In genomic region chr17:27908206-27908887, GRCm38 (mm10) we compare ENCODE assay signal across 8 mouse cellular contexts. TPM values are rescaled to one million over a fixed set of nuclear protein-coding genes. Genes with fewer than 3 reads are reported as not detected.
DNase-seq lines count a peak whose midpoint lies in the region; ATAC-seq and TF ChIP-seq lines count a peak whose summit lies in the region.

No protein-coding gene starts in this region.

- TF ChIP-seq POLR2A in cerebellum, adult 2 months (IDR thresholded peaks at IDR 0.05; ENCODE audit: borderline replicate concordance, insufficient read depth, low read length): no peak

- H3K27me3 ChIP-seq in cerebellum, adult 2 months (ENCODE audit: control insufficient read depth, insufficient read depth, low read length): no peaks in the 10 kb centered on the region
- no peaks in the 10 kb centered on the region for H3K27me3 ChIP-seq in hindbrain, embryonic 12.5 days
- H3K27me3 ChIP-seq in liver, postnatal 0 days (ENCODE audit: insufficient read depth, low read length): no peaks in the 10 kb centered on the region
- no peaks in the 10 kb centered on the region for H3K27me3 ChIP-seq in stomach, embryonic 14.5 days (ENCODE audit: control insufficient read depth, insufficient read depth, low read length)

- TF ChIP-seq EP300 in liver, postnatal 0 days (IDR thresholded peaks at IDR 0.05; ENCODE audit: low read depth): no peak

- peak overlapping the region; percentile 91 for H3K4me2 ChIP-seq in hindbrain, embryonic 12.5 days (replicated peaks)
- peak overlapping the region; percentile 94 for H3K4me2 ChIP-seq in liver, postnatal 0 days (ENCODE audit: low read depth, low read length)
- H3K4me2 ChIP-seq in stomach, embryonic 14.5 days (replicated peaks; ENCODE audit: low read depth, low read length): peak overlapping the region; percentile 89

- DNase-seq in cerebellum, adult 2 months: peak; percentile 17 to 25
- DNase-seq in cerebellum, postnatal 14 days: no peak
- DNase-seq in A20 (ENCODE audit: low read depth, low spot score): peak; percentile 83
- peak; percentile 30 for DNase-seq in embryo, embryonic 11 days
- DNase-seq in liver, postnatal 0 days: peak; percentile 32
- DNase-seq in right cerebral cortex, postnatal 4 days: no peak

- H3K4me3 ChIP-seq in cerebellum, adult 2 months (replicated peaks; ENCODE audit: insufficient read depth, low read depth, low read length): peak overlapping the region; percentile 79
- peak overlapping the region; percentile 93 for H3K4me3 ChIP-seq in hindbrain, embryonic 12.5 days
- H3K4me3 ChIP-seq in liver, postnatal 0 days (ENCODE audit: low read depth, low read length): peak overlapping the region; percentile 88
- peak overlapping the region; percentile 69 for H3K4me3 ChIP-seq in stomach, embryonic 14.5 days (ENCODE audit: low read depth, low read length)

- H3K36me3 ChIP-seq in hindbrain, embryonic 12.5 days: peaks cover 18% of the 10 kb centered on the region
- H3K36me3 ChIP-seq in liver, postnatal 0 days (replicated peaks; ENCODE audit: insufficient read depth, low read length): peaks cover 10% of the 10 kb centered on the region
- H3K36me3 ChIP-seq in stomach, embryonic 14.5 days (ENCODE audit: control insufficient read depth, insufficient read depth, low read length): peaks cover 9% of the 10 kb centered on the region; the same call in 1 of the 2 replicates

- under 1% methylated on average over 12 of the region's 12 CpGs for WGBS in cerebellum, adult 2 months
- WGBS in hindbrain, embryonic 12.5 days: under 1% methylated on average over 12 of the region's 12 CpGs
- 0% methylated on average over 12 of the region's 12 CpGs for WGBS in liver, postnatal 0 days (ENCODE audit: insufficient replicate concordance)
- under 1% methylated on average over 12 of the region's 12 CpGs for WGBS in stomach, embryonic 14.5 days

- no peak for TF ChIP-seq CTCF in cerebellum, adult 2 months (IDR thresholded peaks at IDR 0.05; ENCODE audit: borderline replicate concordance, insufficient read depth, low read depth, low read length)
- peak; percentile 61; the same call in 1 of the 2 replicates for TF ChIP-seq CTCF in liver, postnatal 0 days (IDR thresholded peaks at IDR 0.05; ENCODE audit: low read depth)

- no peak for ATAC-seq in hindbrain, embryonic 12.5 days (ENCODE audit: low FRiP score)
- peak; percentile 48; the same call in 1 of the 2 replicates for ATAC-seq in liver, postnatal 0 days
- no peak for ATAC-seq in stomach, embryonic 14.5 days (ENCODE audit: insufficient number of reproducible peaks, insufficient read depth, low FRiP score, low read depth)

- no peaks in the 10 kb centered on the region; the same call in 1 of the 2 replicates for H3K4me1 ChIP-seq in cerebellum, adult 2 months (ENCODE audit: control insufficient read depth, insufficient read depth, low read length)
- peaks cover 30% of the 10 kb centered on the region for H3K4me1 ChIP-seq in hindbrain, embryonic 12.5 days
- H3K4me1 ChIP-seq in liver, postnatal 0 days (ENCODE audit: insufficient read depth): peaks cover 19% of the 10 kb centered on the region
- H3K4me1 ChIP-seq in stomach, embryonic 14.5 days (ENCODE audit: control insufficient read depth, insufficient read depth, low read length): peaks cover 22% of the 10 kb centered on the region

- no peak overlapping the region; the same call in 1 of the 2 replicates for H3K27ac ChIP-seq in cerebellum, adult 2 months (ENCODE audit: insufficient read depth, low read length)
- peak overlapping the region; percentile 86 for H3K27ac ChIP-seq in hindbrain, embryonic 12.5 days
- peak overlapping the region; percentile 85 for H3K27ac ChIP-seq in liver, postnatal 0 days (ENCODE audit: low read depth)
- peak overlapping the region; percentile 77 for H3K27ac ChIP-seq in stomach, embryonic 14.5 days (ENCODE audit: low read length)

- H3K9me3 ChIP-seq in hindbrain, embryonic 12.5 days (replicated peaks): no peaks in the 10 kb centered on the region
- H3K9me3 ChIP-seq in liver, postnatal 0 days (ENCODE audit: low read length): no peaks in the 10 kb centered on the region
- no peaks in the 10 kb centered on the region for H3K9me3 ChIP-seq in stomach, embryonic 14.5 days (ENCODE audit: control insufficient read depth, low read depth, low read length)

- peak overlapping the region; percentile 91 for H3K9ac ChIP-seq in hindbrain, embryonic 12.5 days
- peak overlapping the region; percentile 88 for H3K9ac ChIP-seq in liver, postnatal 0 days (replicated peaks)
- peak overlapping the region; percentile 71; the same call in 1 of the 2 replicates for H3K9ac ChIP-seq in stomach, embryonic 14.5 days (replicated peaks; ENCODE audit: low read depth, low read length)

RNA-seq across cellular contexts. Expression of gene Anks1, which starts 0.8 kb away (rescaled TPM):
- 74.2 and 74.9 TPM in 2 replicates for polyA plus RNA-seq in cerebellum, adult 2 months (2012; rRNA removed)
- polyA plus RNA-seq in hindbrain, embryonic 12.5 days (2016; fragmentation: Nextera tagmentation; extraction: Ambion mirVana): 86.0 and 91.5 TPM in 2 replicates
- 2.3 and 3.0 TPM in 2 replicates for polyA plus RNA-seq in liver, postnatal 0 days (2015; fragmentation: Nextera tagmentation; extraction: Ambion mirVana)
- polyA plus RNA-seq in stomach, embryonic 14.5 days (2014; fragmentation: Nextera tagmentation; extraction: Ambion mirVana): 19.5 and 19.8 TPM in 2 replicates

RNA-seq across cellular contexts. Expression of gene Taf11, which starts 1.3 kb away (rescaled TPM):
- 49.3 and 51.5 TPM in 2 replicates for polyA plus RNA-seq in cerebellum, adult 2 months (2012; rRNA removed)
- 89.7 and 96.9 TPM in 2 replicates for polyA plus RNA-seq in hindbrain, embryonic 12.5 days (2016; fragmentation: Nextera tagmentation; extraction: Ambion mirVana)
- 17.4 and 17.8 TPM in 2 replicates for polyA plus RNA-seq in liver, postnatal 0 days (2015; fragmentation: Nextera tagmentation; extraction: Ambion mirVana)
- polyA plus RNA-seq in stomach, embryonic 14.5 days (2014; fragmentation: Nextera tagmentation; extraction: Ambion mirVana): 63.3 and 67.9 TPM in 2 replicates

RNA-seq across cellular contexts. Expression of gene Uhrf1bp1, which starts 52.1 kb away (rescaled TPM):
- polyA plus RNA-seq in cerebellum, adult 2 months (2012; rRNA removed): 18.2 and 18.5 TPM in 2 replicates
- 9.4 TPM in 2 replicates for polyA plus RNA-seq in hindbrain, embryonic 12.5 days (2016; fragmentation: Nextera tagmentation; extraction: Ambion mirVana)
- polyA plus RNA-seq in liver, postnatal 0 days (2015; fragmentation: Nextera tagmentation; extraction: Ambion mirVana): 1.6 and 2.2 TPM in 2 replicates
- 6.4 and 7.5 TPM in 2 replicates for polyA plus RNA-seq in stomach, embryonic 14.5 days (2014; fragmentation: Nextera tagmentation; extraction: Ambion mirVana)

Comparison
In these comparisons a context has a peak if more than half of its experiments do, and no peak if none do; other contexts are left out.
1. DNase-seq: peak in cerebellum, adult 2 months (2 of 2), A20 (single experiment), embryo, embryonic 11 days (single experiment) and liver, postnatal 0 days (single experiment); none in cerebellum, postnatal 14 days (0 of 2) and right cerebral cortex, postnatal 4 days (single experiment).
2. Peak in every context shown above with its lines, with median percentiles within 50 percentile points of each other: H3K4me3 ChIP-seq, H3K4me2 ChIP-seq and H3K9ac ChIP-seq.